Mouse (Mus musculus): ENCODE results near the gene Tk2. TPM values are rescaled to one million over a fixed set of nuclear protein-coding genes. Genes with fewer than 3 reads are reported as not detected.
A peak's percentile ranks its signal among the peaks of the same experiment; 100 is the strongest.

The Tk2 gene
- polyA plus RNA-seq, 1 experiment from 2014 or later, result 23.9 TPM

DNA sequence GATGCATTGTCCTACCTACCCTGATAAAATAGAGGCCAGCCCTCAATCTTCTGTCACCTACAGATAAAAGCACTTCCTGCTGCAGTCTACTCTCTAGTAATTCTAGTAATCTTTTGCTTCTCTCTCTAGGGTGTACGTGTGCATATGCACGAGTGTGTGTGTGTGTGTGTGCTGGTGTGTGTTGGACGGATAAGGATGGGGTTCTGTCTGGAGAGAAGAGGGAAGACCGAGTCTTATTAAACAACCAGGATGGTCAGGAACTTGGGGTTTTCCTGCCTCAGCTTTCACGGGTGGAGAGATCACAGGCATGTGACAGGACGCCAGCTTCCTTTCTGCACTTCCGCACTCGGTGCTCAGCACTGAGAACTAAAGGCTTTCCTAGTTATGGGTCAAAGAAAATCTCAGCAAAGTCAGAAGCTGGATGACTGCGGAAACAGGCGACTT, 8.9 kb downstream of the Tk2 start:
- no peaks in the 10 kb centered on the region for H3K9me3 ChIP-seq (replicated peaks; ENCODE audit: control insufficient read depth, low read length)
- no peak overlapping the region for H3K4me3 ChIP-seq (ENCODE audit: low read depth, low read length)
- H3K36me3 ChIP-seq (replicated peaks; ENCODE audit: control insufficient read depth, insufficient read depth, low read depth, low read length), result peaks cover 3% of the 10 kb centered on the region; the same call in 1 of the 2 replicates
- no peak overlapping the region for H3K9ac ChIP-seq (replicated peaks; ENCODE audit: low read length)
- no peaks in the 10 kb centered on the region for H3K4me1 ChIP-seq (ENCODE audit: control insufficient read depth, insufficient read depth, low read length)
- H3K27ac ChIP-seq (replicated peaks; ENCODE audit: low read depth, low read length), result no peak overlapping the region
- no peak overlapping the region for H3K4me2 ChIP-seq (ENCODE audit: low read depth, low read length)
- no peaks in the 10 kb centered on the region for H3K27me3 ChIP-seq (ENCODE audit: control insufficient read depth, insufficient read depth, low read length)
- WGBS, result 91% methylated on average over 10 of the region's 10 CpGs
- DNase-seq (ENCODE audit: low spot score) (no peak), ATAC-seq (replicated peaks; ENCODE audit: insufficient number of reproducible peaks, low FRiP score, low TSS enrichment, low read depth) (no peak)

DNA sequence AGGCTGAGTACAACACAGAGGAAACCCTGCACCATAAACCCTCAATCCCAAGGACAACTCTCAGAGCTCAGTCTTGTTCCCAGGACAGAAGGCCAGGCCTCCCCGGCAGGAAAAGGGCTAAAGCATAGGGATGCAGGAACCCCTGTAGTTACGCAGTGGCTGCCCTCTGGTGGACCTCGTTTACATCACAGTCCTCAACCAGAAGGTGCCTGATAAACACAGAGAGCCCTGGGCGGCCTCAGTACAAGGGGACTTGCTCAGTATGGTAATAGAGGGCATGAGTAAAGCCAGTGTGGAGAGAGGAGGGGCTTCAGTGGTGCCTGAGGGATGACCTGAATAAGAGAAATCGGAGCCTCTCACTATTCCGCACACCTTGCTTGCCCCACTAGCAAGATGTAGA, 13.8 kb downstream of the Tk2 start:
- DNase-seq (ENCODE audit: low spot score) (peak; percentile 38), ATAC-seq (replicated peaks; ENCODE audit: insufficient number of reproducible peaks, low FRiP score, low TSS enrichment, low read depth) (no peak)
- Histone ChIP-seq H3K4me3 (ENCODE audit: low read depth, low read length) (no peak overlapping the region), H3K27ac (replicated peaks; ENCODE audit: low read depth, low read length) (no peak overlapping the region), H3K9ac (replicated peaks; ENCODE audit: low read length) (no peak overlapping the region), H3K36me3 (replicated peaks; ENCODE audit: control insufficient read depth, insufficient read depth, low read depth, low read length) (peaks cover 3% of the 10 kb centered on the region), H3K27me3 (ENCODE audit: control insufficient read depth, insufficient read depth, low read length) (no peaks in the 10 kb centered on the region), H3K4me2 (ENCODE audit: low read depth, low read length) (no peak overlapping the region), H3K4me1 (ENCODE audit: control insufficient read depth, insufficient read depth, low read length) (no peaks in the 10 kb centered on the region), H3K9me3 (replicated peaks; ENCODE audit: control insufficient read depth, low read length) (no peaks in the 10 kb centered on the region)
- WGBS, result 47% methylated on average over 6 of the region's 6 CpGs

DNA sequence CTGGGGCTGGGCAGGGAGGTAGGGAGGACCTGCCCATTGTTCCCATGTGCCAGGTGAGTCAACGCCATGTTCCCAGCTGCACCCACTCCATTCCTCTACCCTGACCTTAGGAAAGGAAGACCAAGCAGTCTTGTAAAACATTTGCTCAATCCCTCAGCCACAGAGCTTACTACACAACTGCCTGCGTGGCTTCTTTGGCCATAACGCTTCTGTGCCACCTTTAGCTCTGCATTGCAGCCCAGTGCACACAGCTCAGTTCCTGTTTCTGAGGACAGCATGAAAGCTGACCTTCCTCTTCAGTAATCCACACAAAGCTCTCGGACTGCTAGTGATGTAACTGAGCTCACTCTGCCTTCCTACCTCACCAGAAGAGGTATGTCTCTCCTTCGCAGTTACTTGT, 15.4 kb downstream of the Tk2 start:
- no peak for DNase-seq (ENCODE audit: low spot score)
- WGBS, result 94% methylated on average over 5 of the region's 5 CpGs
- Histone ChIP-seq H3K27me3 (ENCODE audit: control insufficient read depth, insufficient read depth, low read length) (no peaks in the 10 kb centered on the region), H3K9ac (replicated peaks; ENCODE audit: low read length) (no peak overlapping the region), H3K9me3 (replicated peaks; ENCODE audit: control insufficient read depth, low read length) (no peaks in the 10 kb centered on the region), H3K4me2 (ENCODE audit: low read depth, low read length) (no peak overlapping the region), H3K4me3 (ENCODE audit: low read depth, low read length) (no peak overlapping the region), H3K36me3 (replicated peaks; ENCODE audit: control insufficient read depth, insufficient read depth, low read depth, low read length) (peaks cover 3% of the 10 kb centered on the region), H3K4me1 (ENCODE audit: control insufficient read depth, insufficient read depth, low read length) (no peaks in the 10 kb centered on the region), H3K27ac (replicated peaks; ENCODE audit: low read depth, low read length) (no peak overlapping the region)
- no peak for ATAC-seq (replicated peaks; ENCODE audit: insufficient number of reproducible peaks, low FRiP score, low TSS enrichment, low read depth)

DNA sequence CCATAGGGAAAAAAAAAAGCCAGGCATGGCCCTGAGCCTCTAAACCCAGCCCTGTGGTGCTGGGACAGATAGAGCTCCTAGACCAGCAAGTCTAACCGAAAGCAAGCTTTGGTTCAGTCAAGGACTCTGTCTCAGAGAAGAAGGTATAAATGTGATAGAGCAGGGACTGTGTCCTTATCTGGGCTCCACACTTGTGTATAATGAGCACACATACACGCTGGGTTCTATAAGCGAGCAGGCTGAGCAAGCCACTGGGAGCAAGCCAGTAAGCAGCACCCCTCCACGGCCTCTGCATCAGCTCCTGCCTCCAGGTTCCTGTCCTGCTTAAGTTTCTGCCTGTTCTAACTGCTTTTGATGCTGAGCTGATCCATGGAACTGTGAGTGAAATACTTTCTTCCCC, 16.3 kb downstream of the Tk2 start:
- H3K9me3 ChIP-seq (replicated peaks; ENCODE audit: control insufficient read depth, low read length), result no peaks in the 10 kb centered on the region
- no peak overlapping the region for H3K9ac ChIP-seq (replicated peaks; ENCODE audit: low read length)
- no peak overlapping the region for H3K4me3 ChIP-seq (ENCODE audit: low read depth, low read length)
- H3K27me3 ChIP-seq (ENCODE audit: control insufficient read depth, insufficient read depth, low read length), result no peaks in the 10 kb centered on the region
- H3K27ac ChIP-seq (replicated peaks; ENCODE audit: low read depth, low read length), result no peak overlapping the region
- no peaks in the 10 kb centered on the region for H3K4me1 ChIP-seq (ENCODE audit: control insufficient read depth, insufficient read depth, low read length)
- no peak for DNase-seq (ENCODE audit: low spot score)
- 96% methylated on average over 4 of the region's 4 CpGs for WGBS
- peaks cover 6% of the 10 kb centered on the region for H3K36me3 ChIP-seq (replicated peaks; ENCODE audit: control insufficient read depth, insufficient read depth, low read depth, low read length)
- no peak overlapping the region for H3K4me2 ChIP-seq (ENCODE audit: low read depth, low read length)
- ATAC-seq (replicated peaks; ENCODE audit: insufficient number of reproducible peaks, low FRiP score, low TSS enrichment, low read depth), result no peak

DNA sequence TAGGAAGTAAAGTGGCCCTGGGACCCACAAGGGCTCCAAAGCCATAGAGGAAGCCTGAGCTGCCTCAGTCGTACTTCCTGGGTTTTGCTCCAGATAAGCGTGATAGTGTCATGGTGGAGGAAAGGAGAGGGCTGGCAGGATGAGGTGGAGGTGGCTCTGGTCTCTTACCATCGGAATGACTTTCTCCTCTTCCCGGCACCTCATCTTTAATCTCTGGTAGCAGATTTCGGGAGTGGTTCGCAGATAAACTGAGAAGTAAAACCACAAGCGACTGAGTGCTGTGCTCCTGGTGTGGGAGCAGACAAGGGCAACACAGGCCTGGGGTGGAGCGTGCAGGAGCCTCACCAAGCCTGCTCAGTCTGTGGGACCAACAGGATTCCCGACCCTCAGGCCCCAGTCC, 18.0 kb downstream of the Tk2 start:
- peaks cover 6% of the 10 kb centered on the region for H3K36me3 ChIP-seq (replicated peaks; ENCODE audit: control insufficient read depth, insufficient read depth, low read depth, low read length)

DNA sequence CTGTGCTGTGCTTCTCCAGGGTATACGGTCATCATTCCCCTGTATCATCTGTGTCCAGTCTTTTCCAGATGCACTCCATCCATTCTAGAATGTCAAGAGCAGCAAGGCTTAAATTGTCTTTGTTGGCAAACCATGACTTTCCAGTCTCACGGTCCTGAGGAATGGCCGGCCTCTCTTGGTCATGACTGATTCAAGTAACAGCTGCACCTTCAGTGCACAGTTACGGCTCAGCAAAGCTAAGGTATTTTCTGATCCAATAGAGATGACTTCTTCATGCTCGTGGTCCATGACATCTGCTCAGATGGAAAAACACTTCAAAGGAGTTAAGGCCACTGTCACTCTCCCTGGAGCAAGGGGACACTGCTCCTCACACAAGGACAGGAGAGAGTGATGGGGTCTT, 21.3 kb downstream of the Tk2 start:
- Histone ChIP-seq H3K27me3 (ENCODE audit: control insufficient read depth, insufficient read depth, low read length) (no peaks in the 10 kb centered on the region), H3K36me3 (replicated peaks; ENCODE audit: control insufficient read depth, insufficient read depth, low read depth, low read length) (peaks cover 6% of the 10 kb centered on the region), H3K27ac (replicated peaks; ENCODE audit: low read depth, low read length) (no peak overlapping the region), H3K4me2 (ENCODE audit: low read depth, low read length) (no peak overlapping the region), H3K9ac (replicated peaks; ENCODE audit: low read length) (no peak overlapping the region), H3K9me3 (replicated peaks; ENCODE audit: control insufficient read depth, low read length) (no peaks in the 10 kb centered on the region), H3K4me1 (ENCODE audit: control insufficient read depth, insufficient read depth, low read length) (no peaks in the 10 kb centered on the region), H3K4me3 (ENCODE audit: low read depth, low read length) (no peak overlapping the region)
- DNase-seq (ENCODE audit: low spot score) (no peak), ATAC-seq (replicated peaks; ENCODE audit: insufficient number of reproducible peaks, low FRiP score, low TSS enrichment, low read depth) (no peak)
- 93% methylated on average over 5 of the region's 5 CpGs for WGBS

More for the DNA sequence above, 18.0 kb downstream of the Tk2 start:
- no peak overlapping the region for H3K27ac ChIP-seq (replicated peaks; ENCODE audit: low read depth, low read length)
- ATAC-seq (replicated peaks; ENCODE audit: insufficient number of reproducible peaks, low FRiP score, low TSS enrichment, low read depth) (no peak), DNase-seq (ENCODE audit: low spot score) (no peak)
- H3K4me2 ChIP-seq (ENCODE audit: low read depth, low read length), result no peak overlapping the region
- H3K9ac ChIP-seq (replicated peaks; ENCODE audit: low read length), result no peak overlapping the region
- no peaks in the 10 kb centered on the region for H3K9me3 ChIP-seq (replicated peaks; ENCODE audit: control insufficient read depth, low read length)
- no peak overlapping the region for H3K4me3 ChIP-seq (ENCODE audit: low read depth, low read length)
- H3K27me3 ChIP-seq (ENCODE audit: control insufficient read depth, insufficient read depth, low read length), result no peaks in the 10 kb centered on the region
- 89% methylated on average over 9 of the region's 9 CpGs for WGBS
- no peaks in the 10 kb centered on the region for H3K4me1 ChIP-seq (ENCODE audit: control insufficient read depth, insufficient read depth, low read length)

DNA sequence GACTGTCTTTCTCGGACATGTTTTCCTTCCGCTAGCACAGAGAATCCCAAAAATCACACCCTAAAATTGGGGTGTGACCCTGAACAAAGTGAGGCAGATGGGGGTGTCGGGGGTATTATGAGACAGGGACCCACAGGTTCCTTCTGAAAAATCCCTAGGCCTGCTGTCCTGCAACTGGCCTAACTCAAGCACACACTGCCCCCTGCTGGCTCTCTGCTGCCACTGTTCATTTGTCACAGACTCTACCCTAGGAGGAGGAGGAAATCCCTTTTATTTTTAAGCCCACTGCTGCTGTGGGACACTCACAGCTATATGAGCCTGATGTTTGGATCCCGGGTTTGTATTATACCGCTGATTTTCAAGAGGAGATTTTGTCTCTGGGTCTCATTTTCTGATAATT, 28.6 kb downstream of the Tk2 start:
- Histone ChIP-seq H3K9ac (replicated peaks; ENCODE audit: low read length) (no peak overlapping the region), H3K4me3 (ENCODE audit: low read depth, low read length) (no peak overlapping the region), H3K9me3 (replicated peaks; ENCODE audit: control insufficient read depth, low read length) (no peaks in the 10 kb centered on the region), H3K27me3 (ENCODE audit: control insufficient read depth, insufficient read depth, low read length) (no peaks in the 10 kb centered on the region), H3K4me1 (ENCODE audit: control insufficient read depth, insufficient read depth, low read length) (no peaks in the 10 kb centered on the region), H3K4me2 (ENCODE audit: low read depth, low read length) (no peak overlapping the region), H3K36me3 (replicated peaks; ENCODE audit: control insufficient read depth, insufficient read depth, low read depth, low read length) (no peaks in the 10 kb centered on the region), H3K27ac (replicated peaks; ENCODE audit: low read depth, low read length) (no peak overlapping the region)
- ATAC-seq (replicated peaks; ENCODE audit: insufficient number of reproducible peaks, low FRiP score, low TSS enrichment, low read depth), result no peak
- WGBS, result 44% methylated on average over 5 of the region's 5 CpGs
- DNase-seq (ENCODE audit: low spot score), result peak; percentile 90

DNA sequence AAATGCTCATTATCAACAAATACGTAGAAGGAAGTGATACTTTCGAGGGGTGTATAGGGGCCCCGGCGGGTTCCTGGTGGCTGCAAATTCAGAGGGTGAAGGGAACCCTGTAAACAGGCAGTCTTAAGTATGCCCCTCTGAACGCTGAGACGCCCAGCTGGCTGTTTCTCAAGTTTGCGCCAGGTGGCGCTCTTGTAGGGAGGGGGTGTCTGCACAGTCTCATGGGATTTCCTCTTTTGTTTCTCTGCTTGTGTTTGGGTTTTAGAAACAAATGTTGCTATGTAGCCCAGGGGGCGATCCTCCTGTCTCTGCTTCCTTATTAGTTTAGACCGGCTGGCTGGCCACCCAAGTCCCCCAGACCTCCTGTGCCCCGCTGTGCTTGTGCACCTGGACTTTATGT, 29.3 kb downstream of the Tk2 start:
- 21% methylated on average over 11 of the region's 11 CpGs for WGBS

More for the DNA sequence above, 29.3 kb downstream of the Tk2 start:
- Histone ChIP-seq H3K27ac (replicated peaks; ENCODE audit: low read depth, low read length) (no peak overlapping the region), H3K4me3 (ENCODE audit: low read depth, low read length) (no peak overlapping the region), H3K4me1 (ENCODE audit: control insufficient read depth, insufficient read depth, low read length) (no peaks in the 10 kb centered on the region), H3K27me3 (ENCODE audit: control insufficient read depth, insufficient read depth, low read length) (no peaks in the 10 kb centered on the region), H3K36me3 (replicated peaks; ENCODE audit: control insufficient read depth, insufficient read depth, low read depth, low read length) (no peaks in the 10 kb centered on the region), H3K4me2 (ENCODE audit: low read depth, low read length) (no peak overlapping the region), H3K9ac (replicated peaks; ENCODE audit: low read length) (no peak overlapping the region), H3K9me3 (replicated peaks; ENCODE audit: control insufficient read depth, low read length) (no peaks in the 10 kb centered on the region)
- DNase-seq (ENCODE audit: low spot score) (peak; percentile 50), ATAC-seq (replicated peaks; ENCODE audit: insufficient number of reproducible peaks, low FRiP score, low TSS enrichment, low read depth) (0 out of 2 replicates have a peak, but pooled peaks have one; percentile 20)

Measured in embryonic facial prominence, embryonic 11.5 days (tissue).